Mouse (Mus musculus) gastrocnemius, postnatal 10 days (tissue): ENCODE results near the gene Fmnl3. TPM values are rescaled to one million over a fixed set of nuclear protein-coding genes. Genes with fewer than 3 reads are reported as not detected.

ENCODE experiments used
- DNase-seq: peaks from one replicate; pipeline ENCODE4 v3.0.0; 2021; ENCODE audit warnings: mixed read lengths
- total RNA-seq, 2 experiments: library from RNA; stranded (reverse); gene quantifications; 2 replicates each; pipeline ENCODE4 v1.2.3; 2021

The Fmnl3 gene
- total RNA-seq, 2 experiments from 2014 or later = 17.6 to 26.2 TPM

GRCm38 (mm10) chr15:99344148-99344870, 26.0 kb downstream of the Fmnl3 start:
- DNase-seq = no peak

- peak; percentile 57 for DNase-seq
Measured at GRCm38 (mm10) chr15:99343414-99344147, 26.7 kb downstream of the Fmnl3 start.

- DNase-seq = no peak
Measured at GRCm38 (mm10) chr15:99342194-99342981, 27.9 kb downstream of the Fmnl3 start.

GRCm38 (mm10) chr15:99341102-99341501, 29.2 kb downstream of the Fmnl3 start:
- DNase-seq = no peak

- no peak for DNase-seq
Measured at GRCm38 (mm10) chr15:99339669-99340068, 30.6 kb downstream of the Fmnl3 start.

GRCm38 (mm10) chr15:99338916-99339315, 31.4 kb downstream of the Fmnl3 start:
- no peak for DNase-seq

GRCm38 (mm10) chr15:99335801-99336320, 34.4 kb downstream of the Fmnl3 start:
- DNase-seq = no peak

- DNase-seq = no peak
Measured at GRCm38 (mm10) chr15:99334500-99334899, 35.8 kb downstream of the Fmnl3 start.

GRCm38 (mm10) chr15:99333676-99334065, 36.6 kb downstream of the Fmnl3 start:
- no peak for DNase-seq

- peak; percentile 70 for DNase-seq
Measured at GRCm38 (mm10) chr15:99332921-99333675, 37.2 kb downstream of the Fmnl3 start.

GRCm38 (mm10) chr15:99332111-99332510, 38.2 kb downstream of the Fmnl3 start:
- DNase-seq = no peak

GRCm38 (mm10) chr15:99331341-99331740, 38.9 kb downstream of the Fmnl3 start:
- no peak for DNase-seq

GRCm38 (mm10) chr15:99330324-99330723, 40.0 kb downstream of the Fmnl3 start:
- no peak for DNase-seq

- no peak for DNase-seq
Measured at GRCm38 (mm10) chr15:99328011-99328410, 42.3 kb downstream of the Fmnl3 start.

GRCm38 (mm10) chr15:99326959-99327358, 43.3 kb downstream of the Fmnl3 start:
- no peak for DNase-seq

GRCm38 (mm10) chr15:99326407-99326806, 43.9 kb downstream of the Fmnl3 start:
- DNase-seq = no peak

GRCm38 (mm10) chr15:99325598-99325997, 44.7 kb downstream of the Fmnl3 start:
- DNase-seq = no peak

GRCm38 (mm10) chr15:99324151-99324550, 46.1 kb downstream of the Fmnl3 start:
- DNase-seq = no peak

GRCm38 (mm10) chr15:99320978-99321377, 49.3 kb downstream of the Fmnl3 start:
- DNase-seq = no peak

GRCm38 (mm10) chr15:99320168-99320674, 50.1 kb downstream of the Fmnl3 start:
- no peak for DNase-seq

- DNase-seq = no peak
Measured at GRCm38 (mm10) chr15:99319411-99319871, 50.8 kb downstream of the Fmnl3 start.
